Mouse (Mus musculus): ENCODE data around the gene Jag1.

GRCm38 (mm10) chr2:137087705-137088104 lies 28.7 kb downstream of the Jag1 start:
- no peak for TF ChIP-seq CTCF (IDR thresholded peaks at IDR 0.05; ENCODE audit: borderline replicate concordance, insufficient read depth, low read depth, low read length)
- no peak for TF ChIP-seq POLR2A (IDR thresholded peaks at IDR 0.05; ENCODE audit: borderline replicate concordance, insufficient read depth, low read length)

Data from cerebellum, adult 2 months (tissue).